Mouse (Mus musculus): ENCODE measurements around the gene Smarcd3. TPM values are rescaled to one million over a fixed set of nuclear protein-coding genes. Genes with fewer than 3 reads are reported as not detected.

Gene Smarcd3
- polyA plus RNA-seq, 1 experiment from 2014 or later = 35.6 TPM

DNA sequence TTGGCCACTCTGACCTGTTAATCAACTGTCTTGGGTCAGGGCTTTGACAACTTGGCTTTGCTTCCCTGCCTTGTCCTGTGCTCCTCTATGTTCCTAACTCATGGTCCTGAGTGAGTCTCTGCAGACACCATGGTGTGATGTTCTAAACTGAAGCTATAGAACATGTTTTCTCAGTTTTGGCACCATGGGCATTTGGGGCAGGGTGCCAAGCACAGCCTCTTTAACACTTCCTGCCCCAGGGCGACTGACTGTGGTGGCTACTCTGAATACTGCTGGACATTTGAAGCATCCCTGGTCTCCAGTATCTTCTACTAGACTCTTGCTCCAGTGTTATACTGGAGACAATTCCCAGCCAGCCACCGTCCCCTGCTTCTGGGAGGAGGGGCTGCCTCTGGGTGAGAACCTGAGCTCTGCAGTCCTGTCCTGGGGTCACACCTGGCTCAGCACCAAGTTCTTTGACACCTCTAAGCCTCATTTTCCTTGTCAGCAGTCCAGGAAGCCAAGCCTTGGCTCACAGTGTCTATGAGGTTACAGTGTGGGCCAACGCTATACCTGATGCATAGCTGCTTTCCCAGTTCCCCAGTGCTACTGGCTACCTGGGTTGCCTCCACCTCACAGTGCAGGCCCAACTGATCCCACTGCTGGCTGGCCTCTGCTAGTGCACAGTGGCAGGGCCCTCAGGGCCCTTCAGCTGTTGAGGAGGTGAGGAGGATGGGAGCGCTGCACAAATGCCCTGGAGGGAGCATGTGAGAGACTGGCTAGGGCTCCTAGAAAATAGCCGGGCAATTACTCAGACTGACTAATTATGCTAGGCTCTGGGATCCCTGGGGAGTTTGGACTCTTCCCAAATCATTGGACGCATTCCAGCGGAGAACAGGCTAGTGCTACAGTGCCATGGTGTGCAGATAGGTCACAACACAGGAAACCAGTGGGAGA is 12.6 kb downstream of the Smarcd3 start:
- Histone ChIP-seq H3K36me3 (ENCODE audit: control insufficient read depth, insufficient read depth, low read length) (no peaks in the 10 kb centered on the region), H3K9me3 (ENCODE audit: control insufficient read depth, low read depth, low read length) (no peaks in the 10 kb centered on the region), H3K4me3 (ENCODE audit: low read depth, low read length) (no peak overlapping the region), H3K4me1 (ENCODE audit: control insufficient read depth, insufficient read depth, low read length) (peaks cover 3% of the 10 kb centered on the region), H3K27me3 (ENCODE audit: control insufficient read depth, insufficient read depth, low read length) (no peaks in the 10 kb centered on the region), H3K4me2 (replicated peaks; ENCODE audit: low read depth, low read length) (no peak overlapping the region), H3K27ac (ENCODE audit: low read length) (no peak overlapping the region), H3K9ac (replicated peaks; ENCODE audit: low read depth, low read length) (no peak overlapping the region)
- ATAC-seq (ENCODE audit: insufficient number of reproducible peaks, insufficient read depth, low FRiP score, low read depth) = no peak
- 63% methylated on average over 7 of the region's 7 CpGs for WGBS

DNA sequence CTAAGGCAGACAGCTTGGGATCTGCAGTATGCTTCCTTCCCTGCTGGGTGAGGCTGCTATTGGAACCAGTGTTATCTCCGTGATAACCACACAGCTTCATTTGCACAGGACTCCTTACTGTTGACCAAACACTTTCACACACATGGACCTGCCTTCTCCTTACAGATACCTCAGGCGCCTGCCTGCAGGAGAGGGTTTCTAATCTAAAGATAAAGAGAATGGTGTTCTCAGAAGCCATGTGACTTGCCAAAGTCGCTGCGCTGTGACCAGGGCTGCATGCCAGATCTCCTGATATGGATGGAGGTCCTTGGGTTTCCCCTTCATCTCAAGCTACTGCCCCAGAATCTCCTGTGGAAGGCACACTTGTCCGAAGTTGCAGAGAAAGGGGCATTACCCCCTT is 14.8 kb downstream of the Smarcd3 start:
- Histone ChIP-seq H3K9me3 (ENCODE audit: control insufficient read depth, low read depth, low read length) (no peaks in the 10 kb centered on the region), H3K36me3 (ENCODE audit: control insufficient read depth, insufficient read depth, low read length) (no peaks in the 10 kb centered on the region), H3K4me2 (replicated peaks; ENCODE audit: low read depth, low read length) (no peak overlapping the region), H3K27me3 (ENCODE audit: control insufficient read depth, insufficient read depth, low read length) (no peaks in the 10 kb centered on the region), H3K4me3 (ENCODE audit: low read depth, low read length) (no peak overlapping the region), H3K4me1 (ENCODE audit: control insufficient read depth, insufficient read depth, low read length) (peaks cover 18% of the 10 kb centered on the region), H3K27ac (ENCODE audit: low read length) (no peak overlapping the region), H3K9ac (replicated peaks; ENCODE audit: low read depth, low read length) (no peak overlapping the region)
- no peak for ATAC-seq (ENCODE audit: insufficient number of reproducible peaks, insufficient read depth, low FRiP score, low read depth)
- WGBS = 23% methylated on average over 5 of the region's 5 CpGs

DNA sequence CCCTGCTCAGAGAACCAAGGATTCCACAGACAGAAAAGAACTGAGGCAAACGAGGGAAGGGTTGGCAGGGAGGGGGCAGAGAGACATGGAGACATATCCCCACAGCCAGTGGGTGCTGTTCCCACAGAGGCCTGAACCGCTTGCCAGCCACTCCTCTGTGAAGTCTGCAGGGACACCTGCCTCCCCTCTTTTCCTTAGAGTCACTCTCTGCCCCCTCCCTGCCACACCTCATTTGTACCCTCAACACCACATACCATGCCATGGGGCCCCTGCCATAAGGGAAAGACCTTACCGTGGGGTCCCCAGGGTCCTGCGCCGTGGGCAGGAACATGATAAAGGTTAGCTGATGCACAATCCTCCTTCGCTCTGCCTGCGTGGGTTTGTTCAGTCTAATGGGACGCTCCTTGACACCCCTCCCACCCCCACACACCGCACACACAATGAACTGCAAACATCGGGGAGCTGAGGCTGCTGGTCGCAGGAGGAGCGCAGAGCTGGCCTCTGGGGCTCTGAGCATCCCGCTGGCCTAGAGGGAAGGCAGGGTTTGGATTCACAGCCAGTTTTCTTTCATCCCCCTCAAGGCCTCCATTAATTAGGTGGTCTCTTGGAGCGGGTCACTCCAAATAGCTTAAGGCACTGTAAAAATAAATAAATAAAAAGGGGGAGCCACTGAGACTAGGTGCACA is 18.1 kb downstream of the Smarcd3 start:
- H3K9ac ChIP-seq (replicated peaks; ENCODE audit: low read depth, low read length) = peak overlapping the region; percentile 71; the same call in 1 of the 2 replicates
- no peaks in the 10 kb centered on the region for H3K27me3 ChIP-seq (ENCODE audit: control insufficient read depth, insufficient read depth, low read length)
- no peaks in the 10 kb centered on the region for H3K9me3 ChIP-seq (ENCODE audit: control insufficient read depth, low read depth, low read length)
- peaks cover 30% of the 10 kb centered on the region for H3K4me1 ChIP-seq (ENCODE audit: control insufficient read depth, insufficient read depth, low read length)
- WGBS = 22% methylated on average over 14 of the region's 14 CpGs
- no peak overlapping the region for H3K4me3 ChIP-seq (ENCODE audit: low read depth, low read length)
- no peaks in the 10 kb centered on the region for H3K36me3 ChIP-seq (ENCODE audit: control insufficient read depth, insufficient read depth, low read length)
- H3K27ac ChIP-seq (ENCODE audit: low read length) = peak overlapping the region; percentile 94; the same call in 1 of the 2 replicates
- no peak for ATAC-seq (ENCODE audit: insufficient number of reproducible peaks, insufficient read depth, low FRiP score, low read depth)
- peak overlapping the region; percentile 71 for H3K4me2 ChIP-seq (replicated peaks; ENCODE audit: low read depth, low read length)

DNA sequence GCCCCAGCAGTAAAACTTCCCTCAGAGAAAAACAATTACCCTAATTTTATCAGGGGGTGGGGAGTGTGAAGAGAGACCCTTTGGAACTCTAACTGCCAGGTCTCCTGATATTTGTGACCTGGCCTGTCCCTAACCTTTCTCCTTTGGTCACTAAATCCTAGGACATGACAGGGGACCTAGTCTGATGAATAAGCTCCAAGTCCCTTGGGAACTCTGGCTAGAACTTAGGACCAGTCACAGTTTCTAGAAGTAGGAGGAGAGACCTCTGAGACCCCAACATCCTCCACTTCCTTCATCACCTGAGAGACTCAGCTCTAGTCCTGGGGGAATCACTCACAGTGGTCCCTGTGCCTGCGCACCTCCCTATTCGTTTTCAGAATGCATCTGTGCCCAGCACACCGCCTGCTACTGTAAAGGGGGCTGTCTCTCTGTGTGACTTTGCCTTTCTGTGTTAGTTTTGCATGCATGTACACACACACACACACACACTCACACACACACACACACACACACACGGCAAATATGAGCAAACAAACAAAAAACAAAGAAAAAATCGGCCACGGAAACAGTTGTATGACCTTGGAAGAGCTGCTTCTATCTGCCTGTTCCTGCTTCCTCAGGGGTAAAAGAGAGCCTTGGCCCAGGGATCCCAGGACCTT is 18.8 kb downstream of the Smarcd3 start:
- Histone ChIP-seq H3K4me3 (ENCODE audit: low read depth, low read length) (peak overlapping the region; percentile 55), H3K27me3 (ENCODE audit: control insufficient read depth, insufficient read depth, low read length) (no peaks in the 10 kb centered on the region), H3K27ac (ENCODE audit: low read length) (peak overlapping the region; percentile 94), H3K4me1 (ENCODE audit: control insufficient read depth, insufficient read depth, low read length) (peaks cover 37% of the 10 kb centered on the region), H3K9me3 (ENCODE audit: control insufficient read depth, low read depth, low read length) (no peaks in the 10 kb centered on the region), H3K9ac (replicated peaks; ENCODE audit: low read depth, low read length) (peak overlapping the region; percentile 71), H3K36me3 (ENCODE audit: control insufficient read depth, insufficient read depth, low read length) (no peaks in the 10 kb centered on the region), H3K4me2 (replicated peaks; ENCODE audit: low read depth, low read length) (peak overlapping the region; percentile 71)
- no peak for ATAC-seq (ENCODE audit: insufficient number of reproducible peaks, insufficient read depth, low FRiP score, low read depth)
- WGBS = 3% methylated on average over 6 of the region's 6 CpGs

DNA sequence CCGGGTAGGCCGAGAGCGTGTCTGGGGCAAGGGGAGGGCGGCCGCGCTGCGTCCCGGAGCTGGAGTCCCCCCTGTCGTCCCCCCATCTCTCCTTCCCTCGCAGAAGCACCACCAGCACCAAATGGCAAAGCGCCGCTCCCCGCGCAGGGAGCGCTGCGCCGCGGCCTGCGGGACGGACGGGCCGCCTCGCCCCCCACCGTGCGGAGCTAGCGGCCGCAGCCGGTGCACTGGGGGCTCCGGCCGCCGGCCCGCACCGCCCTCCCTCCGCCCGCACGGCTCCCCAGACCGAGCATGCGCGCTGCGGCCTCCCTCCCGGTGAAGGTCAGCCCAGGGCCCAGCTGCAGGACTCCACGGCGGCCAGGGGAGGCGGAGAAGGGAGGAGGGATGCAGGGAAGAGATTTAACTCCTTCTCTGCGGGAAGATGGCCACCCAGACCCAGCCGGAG is 19.5 kb downstream of the Smarcd3 start:
- Histone ChIP-seq H3K4me3 (ENCODE audit: low read depth, low read length) (peak overlapping the region; percentile 55), H3K4me2 (replicated peaks; ENCODE audit: low read depth, low read length) (peak overlapping the region; percentile 71), H3K27me3 (ENCODE audit: control insufficient read depth, insufficient read depth, low read length) (no peaks in the 10 kb centered on the region), H3K9ac (replicated peaks; ENCODE audit: low read depth, low read length) (peak overlapping the region; percentile 71), H3K4me1 (ENCODE audit: control insufficient read depth, insufficient read depth, low read length) (peaks cover 41% of the 10 kb centered on the region), H3K9me3 (ENCODE audit: control insufficient read depth, low read depth, low read length) (no peaks in the 10 kb centered on the region), H3K36me3 (ENCODE audit: control insufficient read depth, insufficient read depth, low read length) (no peaks in the 10 kb centered on the region), H3K27ac (ENCODE audit: low read length) (peak overlapping the region; percentile 94)
- ATAC-seq (ENCODE audit: insufficient number of reproducible peaks, insufficient read depth, low FRiP score, low read depth) = peak; percentile 76
- WGBS = 0% methylated on average over 45 of the region's 46 CpGs

DNA sequence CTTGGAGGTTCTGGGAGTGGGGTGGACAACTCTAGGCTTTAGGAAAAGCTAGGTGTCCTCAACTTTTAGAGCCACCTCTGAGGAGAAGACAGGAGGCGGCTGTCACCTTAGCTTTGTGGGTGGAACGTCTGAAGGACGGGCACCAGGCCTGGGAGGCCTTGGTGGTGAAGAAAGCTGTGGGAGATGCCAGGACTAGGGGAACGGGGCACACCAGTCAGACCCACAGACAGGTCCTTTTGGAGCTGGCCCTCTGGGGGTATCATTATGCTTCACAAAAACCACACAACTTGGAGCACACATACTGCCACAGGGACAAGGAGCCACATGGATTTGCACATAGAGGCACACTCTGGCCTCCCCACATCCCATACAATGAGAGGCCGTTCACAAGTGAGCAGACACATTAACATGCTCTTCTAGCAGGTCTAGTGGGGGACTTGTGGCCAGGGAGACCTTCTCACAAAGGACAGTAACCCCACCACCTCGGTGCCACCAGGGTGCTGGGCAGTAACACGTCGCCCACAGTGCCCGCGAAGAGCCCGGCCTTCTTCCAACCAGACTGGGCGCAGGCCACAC is 20.0 kb downstream of the Smarcd3 start:
- Histone ChIP-seq H3K27me3 (ENCODE audit: control insufficient read depth, insufficient read depth, low read length) (no peaks in the 10 kb centered on the region), H3K4me1 (ENCODE audit: control insufficient read depth, insufficient read depth, low read length) (peaks cover 44% of the 10 kb centered on the region), H3K4me3 (ENCODE audit: low read depth, low read length) (peak overlapping the region; percentile 55), H3K9me3 (ENCODE audit: control insufficient read depth, low read depth, low read length) (no peaks in the 10 kb centered on the region), H3K36me3 (ENCODE audit: control insufficient read depth, insufficient read depth, low read length) (no peaks in the 10 kb centered on the region), H3K9ac (replicated peaks; ENCODE audit: low read depth, low read length) (peak overlapping the region; percentile 71), H3K4me2 (replicated peaks; ENCODE audit: low read depth, low read length) (peak overlapping the region; percentile 71), H3K27ac (ENCODE audit: low read length) (peak overlapping the region; percentile 94)
- WGBS = 17% methylated on average over 12 of the region's 12 CpGs
- ATAC-seq (ENCODE audit: insufficient number of reproducible peaks, insufficient read depth, low FRiP score, low read depth) = no peak

DNA sequence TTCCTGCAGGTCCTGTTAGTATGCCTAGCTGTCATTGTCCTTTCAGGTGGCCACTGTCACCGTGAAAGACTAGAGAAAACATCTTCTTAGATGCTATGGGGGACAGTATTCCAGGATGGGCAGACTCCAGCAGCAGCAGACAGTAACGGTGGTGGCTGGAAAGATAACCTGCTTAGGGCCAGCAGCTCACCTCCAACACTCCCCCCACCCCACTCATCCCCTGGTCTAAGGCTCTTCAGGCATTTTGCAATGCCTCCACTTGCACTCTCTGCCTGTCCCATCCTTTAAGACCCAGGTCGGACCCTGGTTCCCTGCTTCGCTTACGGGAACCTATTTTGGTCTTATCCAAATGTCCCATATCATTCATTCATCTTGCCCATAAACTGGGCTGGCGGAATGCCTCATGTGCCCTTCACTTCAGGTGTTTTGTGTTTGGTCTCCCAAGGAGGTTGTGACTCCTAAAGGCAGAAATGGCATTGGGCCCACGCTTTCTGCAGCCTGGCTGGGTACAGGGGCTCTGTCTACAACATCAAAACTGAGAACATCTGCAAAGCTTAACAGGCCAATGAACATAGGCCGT is 20.7 kb downstream of the Smarcd3 start:
- ATAC-seq (ENCODE audit: insufficient number of reproducible peaks, insufficient read depth, low FRiP score, low read depth) = no peak
- 58% methylated on average over 8 of the region's 8 CpGs for WGBS
- Histone ChIP-seq H3K9me3 (ENCODE audit: control insufficient read depth, low read depth, low read length) (no peaks in the 10 kb centered on the region), H3K4me2 (replicated peaks; ENCODE audit: low read depth, low read length) (peak overlapping the region; percentile 89), H3K27me3 (ENCODE audit: control insufficient read depth, insufficient read depth, low read length) (no peaks in the 10 kb centered on the region), H3K4me3 (ENCODE audit: low read depth, low read length) (peak overlapping the region; percentile 68; the same call in 1 of the 2 replicates), H3K9ac (replicated peaks; ENCODE audit: low read depth, low read length) (no peak overlapping the region), H3K36me3 (ENCODE audit: control insufficient read depth, insufficient read depth, low read length) (no peaks in the 10 kb centered on the region), H3K27ac (ENCODE audit: low read length) (peak overlapping the region; percentile 100), H3K4me1 (ENCODE audit: control insufficient read depth, insufficient read depth, low read length) (peaks cover 48% of the 10 kb centered on the region)
